Mouse (Mus musculus) midbrain, embryonic 15.5 days (tissue): ENCODE data around the gene Olfr45. TPM values are rescaled to one million over a fixed set of nuclear protein-coding genes. Genes with fewer than 3 reads are reported as not detected.

Experiments used
- ATAC-seq: fragments of 200-750 bp; cut with Nextera tagmentation; replicated peaks from 2 replicates; pipeline ENCODE4 v1.8.0; 2017; ENCODE audit warnings: moderate TSS enrichment
- H3K27ac ChIP-seq: fragments of 300-500 bp; sonication (generic); 2 replicates; pipeline ENCODE4 v1.5.1; 2015; ENCODE audit warnings: mild to moderate bottlenecking, inconsistent platforms
- H3K27me3 ChIP-seq: fragments of 300-500 bp; sonication (generic); replicated peaks from 2 replicates; pipeline ENCODE4 v1.6.1; 2015; ENCODE audit warnings: inconsistent platforms
- H3K36me3 ChIP-seq: fragments of 300-500 bp; sonication (generic); replicated peaks from 2 replicates; pipeline ENCODE4 v1.6.1; 2015; ENCODE audit warnings: inconsistent platforms
- H3K4me1 ChIP-seq: fragments of 300-500 bp; sonication (generic); 2 replicates; pipeline ENCODE4 v1.6.1; 2015; ENCODE audit warnings: inconsistent platforms
- H3K4me2 ChIP-seq: fragments of 300-500 bp; sonication (generic); 2 replicates; pipeline ENCODE4 v1.6.1; 2015; ENCODE audit warnings: inconsistent platforms, mild to moderate bottlenecking, moderate library complexity
- H3K4me3 ChIP-seq: fragments of 300-500 bp; sonication (generic); 2 replicates; pipeline ENCODE4 v1.5.1; 2015; ENCODE audit warnings: mild to moderate bottlenecking, inconsistent platforms
- H3K9ac ChIP-seq: fragments of 300-500 bp; sonication (generic); 2 replicates; pipeline ENCODE4 v1.6.1; 2015; ENCODE audit warnings: mild to moderate bottlenecking, inconsistent platforms
- H3K9me3 ChIP-seq: fragments of 300-500 bp; sonication (generic); 2 replicates; pipeline ENCODE4 v1.6.1; 2016; ENCODE audit warnings: inconsistent platforms
- WGBS: fragments of 180-500 bp; shearing (Covaris S2); methylation state at CpG from one replicate; pipeline ENCODE4 v1.1.7; 2015; ENCODE audit warnings: mixed read lengths; 5-methylcytosine and 5-hydroxymethylcytosine counted together
- polyA plus RNA-seq: library from polyadenylated mRNA; unstranded; fragments of >200 nt; fragmentation: Nextera tagmentation; extraction: Ambion mirVana; gene quantifications from 2 replicates; pipeline ENCODE4 v1.2.1, GENCODE M21; 2015

Gene Olfr45
- polyA plus RNA-seq, 1 experiment from 2014 or later: not detected

- no peak overlapping the region for H3K9ac ChIP-seq
- ATAC-seq: no peak
- H3K4me1 ChIP-seq: no peaks in the 10 kb centered on the region
- no peak overlapping the region for H3K4me3 ChIP-seq
- H3K9me3 ChIP-seq: no peaks in the 10 kb centered on the region
- H3K4me2 ChIP-seq: no peak overlapping the region
- H3K27ac ChIP-seq: no peak overlapping the region
- H3K27me3 ChIP-seq: no peaks in the 10 kb centered on the region
- no peaks in the 10 kb centered on the region for H3K36me3 ChIP-seq
- 77% methylated on average over 2 of the region's 2 CpGs for WGBS
Measured at GRCm38 (mm10) chr7:140733162-140733561, 51.4 kb downstream of the Olfr45 start.

Other genes starting within 250 kb of the Olfr45 start
- not detected in 2 replicates for gene Olfr533, start 218.6 kb upstream of the Olfr45 start, polyA plus RNA-seq
- not detected in 2 replicates for gene Olfr535, start 197.7 kb upstream of the Olfr45 start, polyA plus RNA-seq
- not detected in 2 replicates for gene Olfr536, start 174.6 kb upstream of the Olfr45 start, polyA plus RNA-seq
- gene Olfr538, start 114.1 kb upstream of the Olfr45 start, polyA plus RNA-seq: not detected in 2 replicates
- gene Olfr46, start 80.7 kb upstream of the Olfr45 start, polyA plus RNA-seq: 0.03 and 0.04 TPM in 2 replicates
- gene Olfr61, start 53.0 kb upstream of the Olfr45 start, polyA plus RNA-seq: not detected in 2 replicates
- gene Olfr53, start 35.5 kb upstream of the Olfr45 start, polyA plus RNA-seq: not detected in 2 replicates
- gene Olfr539, start 22.0 kb upstream of the Olfr45 start, polyA plus RNA-seq: not detected in 2 replicates
- gene Olfr541, start 15.3 kb downstream of the Olfr45 start, polyA plus RNA-seq: not detected in 2 replicates
- gene Cyp2e1, start 81.8 kb downstream of the Olfr45 start, polyA plus RNA-seq: not detected in 2 replicates
- gene Syce1, start 105.9 kb downstream of the Olfr45 start, polyA plus RNA-seq: 0.45 and 0.55 TPM in 2 replicates
- gene Zfp941, start 140.2 kb downstream of the Olfr45 start, polyA plus RNA-seq: 34.1 and 36.5 TPM in 2 replicates
- 0.38 TPM in 1 of 2 replicates, not detected in the other for gene Urah, start 153.1 kb downstream of the Olfr45 start, polyA plus RNA-seq
- gene Scgb1c1, start 163.6 kb downstream of the Olfr45 start, polyA plus RNA-seq: not detected in 2 replicates
- not detected in 2 replicates for gene Odf3, start 165.9 kb downstream of the Olfr45 start, polyA plus RNA-seq
- gene Gm45785, start 174.4 kb downstream of the Olfr45 start, polyA plus RNA-seq: 0.23 and 0.36 TPM in 2 replicates
- 110 and 111 TPM in 2 replicates for gene Ric8a, start 175.0 kb downstream of the Olfr45 start, polyA plus RNA-seq
- 41.1 and 46.2 TPM in 2 replicates for gene Bet1l, start 175.6 kb downstream of the Olfr45 start, polyA plus RNA-seq
- 279 and 282 TPM in 2 replicates for gene Psmd13, start 200.0 kb downstream of the Olfr45 start, polyA plus RNA-seq
- 54.0 and 55.5 TPM in 2 replicates for gene Sirt3, start 200.4 kb downstream of the Olfr45 start, polyA plus RNA-seq
- not detected in 2 replicates for gene Cox8b, start 218.5 kb downstream of the Olfr45 start, polyA plus RNA-seq
- gene Nlrp6, start 239.0 kb downstream of the Olfr45 start, polyA plus RNA-seq: 0.56 and 0.63 TPM in 2 replicates